Mouse (Mus musculus): Measurements from ENCODE around the gene Olfr667. TPM values are rescaled to one million over a fixed set of nuclear protein-coding genes. Genes with fewer than 3 reads are reported as not detected.

The Olfr667 gene
- not detected for polyA plus RNA-seq (2014; fragmentation: Illumina TruSeq; extraction: RNeasy Lipid Tissue Mini Kit (QIAGEN cat#74804); ENCODE audit: low read depth, low replicate concordance)

GRCm38 (mm10) chr7:104921382-104921781, at the start of gene Olfr667:
Gene Olfr667, minus strand, starts transcription at chr7:104921482.

GRCm38 (mm10) chr7:104962520-104962919, 41.2 kb upstream of the Olfr667 start, which contains the start of gene Olfr670:
Gene Olfr670, minus strand, starts transcription at chr7:104962620.

GRCm38 (mm10) chr7:104933940-104934339, 12.7 kb upstream of the Olfr667 start, which contains the start of gene Olfr669:
Gene Olfr669, plus strand, starts transcription at chr7:104934240.

GRCm38 (mm10) chr7:104927957-104928356, 6.7 kb upstream of the Olfr667 start, which contains the start of gene Olfr668:
Gene Olfr668, minus strand, starts transcription at chr7:104928057.

DNA sequence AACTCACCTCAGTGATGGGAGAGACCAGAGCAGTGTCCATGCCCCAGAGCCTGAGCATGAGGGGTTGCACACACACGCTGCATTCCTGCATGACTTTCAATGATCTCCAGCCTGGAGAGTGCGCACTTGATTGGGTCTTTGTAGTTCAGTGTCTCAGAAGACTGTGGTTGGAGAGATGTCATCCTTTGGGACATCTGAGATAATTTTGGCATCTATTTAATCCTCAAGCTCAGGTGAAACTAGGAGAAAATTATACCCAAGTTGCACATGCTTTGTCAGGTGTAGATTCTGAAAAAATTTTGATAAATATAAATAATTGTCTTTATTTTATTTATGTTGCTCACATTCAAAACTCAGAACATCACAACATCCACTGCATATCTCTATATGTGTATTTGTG, 25.4 kb downstream of the Olfr667 start, which contains the start of gene Olfr666:
Gene Olfr666, minus strand, starts transcription at position 101 of the 400 bp plus-strand sequence.

DNA sequence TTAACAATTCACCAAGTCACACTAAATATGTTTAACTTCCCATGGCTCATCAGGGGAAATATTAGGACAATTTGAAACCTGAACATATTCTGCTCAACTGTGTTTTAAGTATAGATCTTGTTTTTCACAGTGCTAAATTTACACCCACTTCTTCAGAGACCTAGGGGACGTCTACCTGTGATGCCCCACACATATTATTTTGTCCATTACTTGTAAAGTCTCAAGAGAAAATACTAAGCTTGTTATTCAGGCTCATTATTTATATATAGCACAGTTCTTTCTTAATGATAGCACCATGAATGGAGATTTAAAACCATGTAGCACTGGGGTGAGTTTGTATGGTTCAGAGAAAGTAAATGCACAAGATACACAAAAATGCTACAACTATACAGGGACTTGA, 43.6 kb downstream of the Olfr667 start, which contains the start of gene Olfr665:
Gene Olfr665, plus strand, starts transcription at position 301 of the 400 bp plus-strand sequence.

Other genes with a start within 250 kb of the Olfr667 start
- not detected for gene Olfr661, start 235.0 kb downstream of the Olfr667 start, polyA plus RNA-seq (2014; fragmentation: Illumina TruSeq; extraction: RNeasy Lipid Tissue Mini Kit (QIAGEN cat#74804); ENCODE audit: low read depth, low replicate concordance)
- not detected for gene Usp17le, start 144.0 kb downstream of the Olfr667 start, polyA plus RNA-seq (2014; fragmentation: Illumina TruSeq; extraction: RNeasy Lipid Tissue Mini Kit (QIAGEN cat#74804); ENCODE audit: low read depth, low replicate concordance)
- 0.22 TPM for gene Usp17lb, start 78.9 kb downstream of the Olfr667 start, polyA plus RNA-seq (2014; fragmentation: Illumina TruSeq; extraction: RNeasy Lipid Tissue Mini Kit (QIAGEN cat#74804); ENCODE audit: low read depth, low replicate concordance)
- gene Usp17la, start 64.5 kb downstream of the Olfr667 start, polyA plus RNA-seq (2014; fragmentation: Illumina TruSeq; extraction: RNeasy Lipid Tissue Mini Kit (QIAGEN cat#74804); ENCODE audit: low read depth, low replicate concordance), result not detected
- not detected for gene Olfr665, start 43.5 kb downstream of the Olfr667 start, polyA plus RNA-seq (2014; fragmentation: Illumina TruSeq; extraction: RNeasy Lipid Tissue Mini Kit (QIAGEN cat#74804); ENCODE audit: low read depth, low replicate concordance)
- gene Olfr666, start 25.5 kb downstream of the Olfr667 start, polyA plus RNA-seq (2014; fragmentation: Illumina TruSeq; extraction: RNeasy Lipid Tissue Mini Kit (QIAGEN cat#74804); ENCODE audit: low read depth, low replicate concordance), result 0.20 TPM
- not detected for gene Olfr668, start 6.6 kb upstream of the Olfr667 start, polyA plus RNA-seq (2014; fragmentation: Illumina TruSeq; extraction: RNeasy Lipid Tissue Mini Kit (QIAGEN cat#74804); ENCODE audit: low read depth, low replicate concordance)
- not detected for gene Olfr669, start 12.8 kb upstream of the Olfr667 start, polyA plus RNA-seq (2014; fragmentation: Illumina TruSeq; extraction: RNeasy Lipid Tissue Mini Kit (QIAGEN cat#74804); ENCODE audit: low read depth, low replicate concordance)
- not detected for gene Olfr670, start 41.1 kb upstream of the Olfr667 start, polyA plus RNA-seq (2014; fragmentation: Illumina TruSeq; extraction: RNeasy Lipid Tissue Mini Kit (QIAGEN cat#74804); ENCODE audit: low read depth, low replicate concordance)
- not detected for gene Olfr671, start 57.6 kb upstream of the Olfr667 start, polyA plus RNA-seq (2014; fragmentation: Illumina TruSeq; extraction: RNeasy Lipid Tissue Mini Kit (QIAGEN cat#74804); ENCODE audit: low read depth, low replicate concordance)
- not detected for gene Olfr672, start 80.5 kb upstream of the Olfr667 start, polyA plus RNA-seq (2014; fragmentation: Illumina TruSeq; extraction: RNeasy Lipid Tissue Mini Kit (QIAGEN cat#74804); ENCODE audit: low read depth, low replicate concordance)
- not detected for gene Olfr675, start 107.0 kb upstream of the Olfr667 start, polyA plus RNA-seq (2014; fragmentation: Illumina TruSeq; extraction: RNeasy Lipid Tissue Mini Kit (QIAGEN cat#74804); ENCODE audit: low read depth, low replicate concordance)
- not detected for gene Olfr676, start 111.2 kb upstream of the Olfr667 start, polyA plus RNA-seq (2014; fragmentation: Illumina TruSeq; extraction: RNeasy Lipid Tissue Mini Kit (QIAGEN cat#74804); ENCODE audit: low read depth, low replicate concordance)
- gene Olfr677, start 129.9 kb upstream of the Olfr667 start, polyA plus RNA-seq (2014; fragmentation: Illumina TruSeq; extraction: RNeasy Lipid Tissue Mini Kit (QIAGEN cat#74804); ENCODE audit: low read depth, low replicate concordance), result not detected
- gene Olfr678, start 143.0 kb upstream of the Olfr667 start, polyA plus RNA-seq (2014; fragmentation: Illumina TruSeq; extraction: RNeasy Lipid Tissue Mini Kit (QIAGEN cat#74804); ENCODE audit: low read depth, low replicate concordance), result not detected
- not detected for gene Olfr679, start 159.7 kb upstream of the Olfr667 start, polyA plus RNA-seq (2014; fragmentation: Illumina TruSeq; extraction: RNeasy Lipid Tissue Mini Kit (QIAGEN cat#74804); ENCODE audit: low read depth, low replicate concordance)
- not detected for gene Olfr680-ps1, start 171.3 kb upstream of the Olfr667 start, polyA plus RNA-seq (2014; fragmentation: Illumina TruSeq; extraction: RNeasy Lipid Tissue Mini Kit (QIAGEN cat#74804); ENCODE audit: low read depth, low replicate concordance)
- gene Olfr681, start 195.4 kb upstream of the Olfr667 start, polyA plus RNA-seq (2014; fragmentation: Illumina TruSeq; extraction: RNeasy Lipid Tissue Mini Kit (QIAGEN cat#74804); ENCODE audit: low read depth, low replicate concordance), result not detected
- not detected for gene Olfr683, start 225.5 kb upstream of the Olfr667 start, polyA plus RNA-seq (2014; fragmentation: Illumina TruSeq; extraction: RNeasy Lipid Tissue Mini Kit (QIAGEN cat#74804); ENCODE audit: low read depth, low replicate concordance)
- not detected for gene Olfr684, start 242.2 kb upstream of the Olfr667 start, polyA plus RNA-seq (2014; fragmentation: Illumina TruSeq; extraction: RNeasy Lipid Tissue Mini Kit (QIAGEN cat#74804); ENCODE audit: low read depth, low replicate concordance)

Data from adipose tissue, adult 10 weeks (tissue).